Mouse (Mus musculus) heart, adult 9 months (tissue): ENCODE data around the gene Gphn.

Experiments
- DNase-seq, 2 experiments: peaks; one replicate each; pipeline ENCODE4 v3.0.0; 2022; ENCODE audit warnings: low spot score in 2 of 2

The Gphn gene

GRCm38 (mm10) chr12:78693281-78693680 lies 467.1 kb downstream of the Gphn start:
- DNase-seq, result no peak

GRCm38 (mm10) chr12:78717783-78718182 lies 491.6 kb downstream of the Gphn start:
- DNase-seq, result no peak

- no peak for DNase-seq
These were observed 501.5 kb downstream of the Gphn start for GRCm38 (mm10) chr12:78727723-78728122.
